Mouse (Mus musculus): ENCODE measurements around the gene Slxl1.
"Not testable (repeated sequence)": the region's sequence is repeated elsewhere in the genome, so short reads cannot be mapped to it uniquely, and the experiment has no call there.

The Slxl1 gene

GRCm38 (mm10) chrX:55226576-55226975 lies at the start of gene Slxl1:
TSS of gene Slxl1 (plus strand) at chrX:55226876.
- DNase-seq, result not testable (repeated sequence)
